Mouse (Mus musculus) erythroblast, embryonic 14.5 days (primary cell): ENCODE results near the gene Senp7.

Experiments
- GATA1 ChIP-seq: IDR thresholded peaks from 2 replicates; pipeline ENCODE4 v1.6.1; 2012; ENCODE audit warnings: low read length, inconsistent platforms, mixed read lengths
- TAL1 ChIP-seq: IDR thresholded peaks from 3 replicates; pipeline ENCODE4 v1.6.1; 2012; ENCODE audit warnings: low read length, inconsistent platforms, mixed read lengths

GRCm38 (mm10) chr16:56008862-56009261 is 39.3 kb upstream of the Senp7 start:
- no peak for TF ChIP-seq GATA1
- TF ChIP-seq TAL1 = no peak
